Mouse (Mus musculus) megakaryocyte, embryonic 14.5 days (primary cell): Measurements from ENCODE around the gene Adap1. TPM values are rescaled to one million over a fixed set of nuclear protein-coding genes. Genes with fewer than 3 reads are reported as not detected.

Experiments used
- H3K27me3 ChIP-seq: replicated peaks from 2 replicates; pipeline ENCODE3; 2012; ENCODE audit warnings: inconsistent platforms
- H3K36me3 ChIP-seq: replicated peaks from 2 replicates; pipeline ENCODE3; 2012; ENCODE audit warnings: low read length, inconsistent platforms, mixed read lengths
- H3K4me1 ChIP-seq: 2 replicates; pipeline ENCODE4 v1.6.1; 2012; ENCODE audit warnings: inconsistent platforms
- H3K4me3 ChIP-seq: replicated peaks from 2 replicates; pipeline ENCODE3; 2012; ENCODE audit warnings: moderate library complexity, mild to moderate bottlenecking, inconsistent platforms
- H3K9me3 ChIP-seq: 2 replicates; pipeline ENCODE4 v1.6.1; 2012; ENCODE audit warnings: inconsistent platforms
- FLI1 ChIP-seq: IDR thresholded peaks from 2 replicates; pipeline ENCODE4 v1.6.1; 2012; ENCODE audit warnings: low read length, inconsistent platforms, mixed read lengths
- GATA1 ChIP-seq: IDR thresholded peaks from 3 replicates; pipeline ENCODE4 v1.6.1; 2012; ENCODE audit warnings: mixed read lengths, low read length, inconsistent platforms, borderline replicate concordance
- polyA plus RNA-seq: library from polyadenylated mRNA; stranded (reverse); fragments of >175 nt; gene quantifications from 2 replicates; pipeline ENCODE4 v1.2.3, GENCODE M21; 2012; ENCODE audit warnings: low replicate concordance; ENCODE audit not compliant: insufficient read depth

The Adap1 gene
- polyA plus RNA-seq, 1 experiment, result 59.2 TPM

GRCm38 (mm10) chr5:139281373-139282112 is 43.9 kb downstream of the Adap1 start:
- TF ChIP-seq FLI1 (no peak), GATA1 (no peak)
- Histone ChIP-seq H3K36me3 (peaks cover 86% of the 10 kb centered on the region), H3K4me1 (peaks cover 52% of the 10 kb centered on the region)

GRCm38 (mm10) chr5:139277287-139277686 is 48.1 kb downstream of the Adap1 start:
- H3K27me3 ChIP-seq, result no peaks in the 10 kb centered on the region
- H3K9me3 ChIP-seq, result no peaks in the 10 kb centered on the region
- TF ChIP-seq FLI1 (no peak), GATA1 (no peak)
- peaks cover 27% of the 10 kb centered on the region for H3K4me1 ChIP-seq
- peaks cover 83% of the 10 kb centered on the region for H3K36me3 ChIP-seq
- H3K4me3 ChIP-seq, result no peak overlapping the region

More at GRCm38 (mm10) chr5:139281373-139282112, 43.9 kb downstream of the Adap1 start:
- no peaks in the 10 kb centered on the region for H3K9me3 ChIP-seq
- H3K27me3 ChIP-seq, result no peaks in the 10 kb centered on the region
- H3K4me3 ChIP-seq, result no peak overlapping the region

- Histone ChIP-seq H3K4me1 (peaks cover 31% of the 10 kb centered on the region), H3K36me3 (peaks cover 83% of the 10 kb centered on the region), H3K27me3 (no peaks in the 10 kb centered on the region), H3K9me3 (no peaks in the 10 kb centered on the region), H3K4me3 (no peak overlapping the region)
- TF ChIP-seq FLI1 (no peak), GATA1 (no peak)
Observed at GRCm38 (mm10) chr5:139271994-139272554, 53.3 kb downstream of the Adap1 start.

GRCm38 (mm10) chr5:139270806-139271521 is 54.5 kb downstream of the Adap1 start:
- TF ChIP-seq FLI1, result no peak
- TF ChIP-seq GATA1, result no peak

GRCm38 (mm10) chr5:139267661-139268060 is 57.8 kb downstream of the Adap1 start:
- no peaks in the 10 kb centered on the region for H3K27me3 ChIP-seq
- H3K36me3 ChIP-seq, result peaks cover 90% of the 10 kb centered on the region
- H3K4me1 ChIP-seq, result peaks cover 25% of the 10 kb centered on the region
- H3K9me3 ChIP-seq, result no peaks in the 10 kb centered on the region
- no peak for TF ChIP-seq FLI1
- no peak for TF ChIP-seq GATA1
- H3K4me3 ChIP-seq, result no peak overlapping the region

More at GRCm38 (mm10) chr5:139270806-139271521, 54.5 kb downstream of the Adap1 start:
- H3K4me1 ChIP-seq, result peaks cover 33% of the 10 kb centered on the region
- no peaks in the 10 kb centered on the region for H3K9me3 ChIP-seq
- H3K4me3 ChIP-seq, result no peak overlapping the region
- H3K36me3 ChIP-seq, result peaks cover 87% of the 10 kb centered on the region
- H3K27me3 ChIP-seq, result no peaks in the 10 kb centered on the region

- Histone ChIP-seq H3K9me3 (no peaks in the 10 kb centered on the region), H3K27me3 (no peaks in the 10 kb centered on the region), H3K36me3 (peaks cover 96% of the 10 kb centered on the region), H3K4me1 (peaks cover 68% of the 10 kb centered on the region), H3K4me3 (no peak overlapping the region)
- TF ChIP-seq GATA1 (no peak), FLI1 (no peak)
Observed at GRCm38 (mm10) chr5:139261403-139261802, 64.0 kb downstream of the Adap1 start.

- TF ChIP-seq GATA1 (no peak), FLI1 (no peak)
- H3K36me3 ChIP-seq, result peaks cover 96% of the 10 kb centered on the region
- no peak overlapping the region for H3K4me3 ChIP-seq
- H3K27me3 ChIP-seq, result no peaks in the 10 kb centered on the region
- H3K9me3 ChIP-seq, result no peaks in the 10 kb centered on the region
- peaks cover 83% of the 10 kb centered on the region for H3K4me1 ChIP-seq
Observed at GRCm38 (mm10) chr5:139259853-139260252, 65.6 kb downstream of the Adap1 start.

GRCm38 (mm10) chr5:139258371-139259035 is 66.9 kb downstream of the Adap1 start:
- Histone ChIP-seq H3K4me3 (no peak overlapping the region), H3K36me3 (peaks cover 89% of the 10 kb centered on the region), H3K9me3 (no peaks in the 10 kb centered on the region), H3K27me3 (no peaks in the 10 kb centered on the region), H3K4me1 (peaks cover 97% of the 10 kb centered on the region)
- TF ChIP-seq GATA1, result no peak
- TF ChIP-seq FLI1, result no peak

GRCm38 (mm10) chr5:139257818-139258217 is 67.6 kb downstream of the Adap1 start:
- Histone ChIP-seq H3K9me3 (no peaks in the 10 kb centered on the region), H3K4me3 (no peak overlapping the region), H3K27me3 (no peaks in the 10 kb centered on the region), H3K4me1 (peaks cover 99% of the 10 kb centered on the region), H3K36me3 (peaks cover 82% of the 10 kb centered on the region)
- no peak for TF ChIP-seq FLI1
- TF ChIP-seq GATA1, result no peak
